Mouse (Mus musculus): ENCODE data around the gene Taf6. TPM values are rescaled to one million over a fixed set of nuclear protein-coding genes. Genes with fewer than 3 reads are reported as not detected.

Gene Taf6
- polyA plus RNA-seq, 1 experiment from 2014 or later, result 106 TPM

DNA sequence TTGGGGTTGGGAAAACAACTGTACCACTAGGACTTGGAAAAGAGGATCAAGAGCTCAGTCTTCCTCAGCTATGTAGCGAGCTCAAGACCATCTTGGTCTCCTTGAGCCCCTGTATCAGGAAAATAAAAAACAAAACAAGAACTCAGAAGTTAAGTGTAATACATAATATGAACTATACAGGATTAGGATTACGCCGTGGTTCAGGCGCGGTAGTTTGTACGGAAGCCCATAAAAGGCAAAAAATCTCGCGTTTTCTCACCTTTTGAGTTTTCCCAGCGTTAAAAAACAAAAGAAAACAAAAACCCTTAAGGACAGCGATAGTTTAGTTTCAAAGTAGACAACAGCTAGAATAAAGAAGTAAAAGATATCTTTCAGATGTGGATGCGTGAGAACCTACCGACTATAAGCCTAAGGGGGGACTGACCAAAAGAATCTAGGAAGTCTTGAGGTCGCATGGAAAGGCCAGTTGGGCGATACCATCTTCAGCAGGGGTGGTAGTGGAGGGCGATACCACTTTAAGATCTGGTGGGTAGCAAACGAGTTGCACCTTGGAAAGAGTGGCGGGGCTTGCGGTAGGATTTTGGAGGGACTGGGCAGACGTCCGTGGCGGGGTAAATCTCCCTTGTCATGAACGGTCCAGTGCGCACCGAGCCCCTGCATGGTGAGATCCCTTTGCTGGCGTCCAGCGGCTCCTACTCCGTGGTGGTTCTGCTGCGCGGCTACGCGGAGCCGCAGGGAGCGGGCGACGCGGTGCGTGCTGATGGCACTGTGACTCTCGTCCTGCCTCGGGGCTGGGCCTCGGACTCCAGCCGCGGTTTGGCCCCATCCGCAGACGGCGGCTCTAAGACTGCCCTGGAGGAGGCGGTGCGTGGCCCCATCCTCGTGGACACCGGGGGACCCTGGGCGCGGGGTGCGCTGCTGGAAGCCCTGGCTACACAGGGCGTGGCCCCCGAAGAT lies 6.8 kb upstream of the Taf6 start, which contains the start of gene Mblac1:
Gene Mblac1, plus strand, starts transcription at position 544 of the 957 bp plus-strand sequence.
- peak within 1 kb of the TSS; percentile 91 for H3K9ac ChIP-seq (ENCODE audit: low read depth, low read length)
- WGBS, result 8% methylated on average over 54 of the region's 54 CpGs
- H3K4me3 ChIP-seq (ENCODE audit: low read depth, low read length), result peak within 1 kb of the TSS; percentile 72
- no peaks in the 10 kb centered on the region for H3K9me3 ChIP-seq (ENCODE audit: control insufficient read depth, low read length)
- H3K4me2 ChIP-seq (replicated peaks; ENCODE audit: low read depth, low read length), result peak within 1 kb of the TSS; percentile 74
- peak; percentile 86 for ATAC-seq (ENCODE audit: low FRiP score)
- 0 out of 2 replicates have a peak, but pooled peaks cover 3% of the 10 kb centered on the region for H3K36me3 ChIP-seq (ENCODE audit: control insufficient read depth, insufficient read depth, low read length)
- H3K4me1 ChIP-seq (replicated peaks; ENCODE audit: control insufficient read depth, insufficient read depth, low read length), result no peaks in the 10 kb centered on the region
- H3K27me3 ChIP-seq (ENCODE audit: control insufficient read depth, insufficient read depth, low read length), result no peaks in the 10 kb centered on the region
- peak; percentile 89 for DNase-seq (ENCODE audit: low spot score)
- H3K27ac ChIP-seq (ENCODE audit: low read depth, low read length), result peak within 1 kb of the TSS; percentile 82

DNA sequence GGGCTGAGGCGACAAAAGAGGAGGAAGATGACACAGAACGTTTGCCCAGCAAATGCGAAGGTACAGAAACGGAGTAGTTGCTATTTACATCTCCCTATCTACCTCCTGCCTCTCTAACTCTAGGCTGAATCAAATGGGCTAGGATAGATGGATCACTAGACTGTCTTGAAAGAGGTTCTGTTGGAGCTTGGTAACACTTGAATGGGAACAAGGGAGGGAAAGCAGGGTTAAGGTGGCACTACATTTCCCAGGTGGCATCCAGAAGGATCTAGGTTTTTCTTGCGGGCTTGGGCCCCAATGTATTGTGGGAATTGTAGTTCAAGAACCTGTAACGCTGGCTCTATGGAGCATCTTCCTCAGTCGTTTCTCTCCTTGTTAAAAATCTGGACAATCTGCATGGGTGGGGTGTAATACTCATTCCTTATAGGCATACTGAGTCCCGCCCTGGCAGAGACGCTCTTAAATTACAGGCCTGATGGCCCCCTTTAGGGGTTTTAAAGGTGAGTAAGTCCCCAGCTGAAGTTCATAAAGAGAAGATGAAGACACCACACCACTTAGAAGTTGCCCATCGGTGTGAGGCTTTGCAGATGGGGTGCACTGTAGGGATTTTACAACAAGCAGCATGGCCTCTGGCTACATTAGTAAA lies 533 bp upstream of the Taf6 start:
- WGBS, result under 1% methylated on average over 10 of the region's 10 CpGs
- Histone ChIP-seq H3K27ac (ENCODE audit: low read depth, low read length) (peak overlapping the region; percentile 51; the same call in 1 of the 2 replicates), H3K27me3 (ENCODE audit: control insufficient read depth, insufficient read depth, low read length) (no peaks in the 10 kb centered on the region), H3K4me1 (replicated peaks; ENCODE audit: control insufficient read depth, insufficient read depth, low read length) (no peaks in the 10 kb centered on the region), H3K9ac (ENCODE audit: low read depth, low read length) (peak overlapping the region; percentile 80), H3K9me3 (ENCODE audit: control insufficient read depth, low read length) (no peaks in the 10 kb centered on the region), H3K4me3 (ENCODE audit: low read depth, low read length) (peak overlapping the region; percentile 63), H3K36me3 (ENCODE audit: control insufficient read depth, insufficient read depth, low read length) (0 out of 2 replicates have a peak, but pooled peaks cover 8% of the 10 kb centered on the region), H3K4me2 (replicated peaks; ENCODE audit: low read depth, low read length) (peak overlapping the region; percentile 54)
- ATAC-seq (ENCODE audit: low FRiP score) (peak; percentile 82), DNase-seq (ENCODE audit: low spot score) (peak; percentile 79)

DNA sequence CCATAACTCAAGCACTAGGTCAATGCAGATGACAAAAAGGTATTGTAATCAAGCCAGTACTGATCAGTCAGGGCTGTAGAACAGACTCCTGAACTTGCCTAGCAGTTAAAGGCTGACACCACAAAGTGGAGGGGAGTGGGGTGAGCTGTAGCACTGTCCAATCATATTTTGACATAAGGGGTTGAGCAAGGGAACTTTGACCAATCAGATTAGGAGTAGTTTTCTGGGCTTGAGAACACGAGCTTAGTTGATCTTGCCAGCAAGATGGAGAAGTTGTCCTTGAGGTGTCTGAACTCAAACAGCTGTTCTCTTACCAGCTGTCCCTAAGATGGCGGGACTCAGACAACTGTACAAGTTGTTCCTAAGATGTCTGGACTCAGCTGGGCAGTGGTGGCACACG lies 14.0 kb downstream of the Taf6 start:
- ATAC-seq (ENCODE audit: low FRiP score) (no peak), DNase-seq (ENCODE audit: low spot score) (no peak)
- 84% methylated on average over 3 of the region's 3 CpGs for WGBS
- Histone ChIP-seq H3K36me3 (ENCODE audit: control insufficient read depth, insufficient read depth, low read length) (peaks cover 5% of the 10 kb centered on the region; the same call in 1 of the 2 replicates), H3K4me2 (replicated peaks; ENCODE audit: low read depth, low read length) (no peak overlapping the region), H3K27ac (ENCODE audit: low read depth, low read length) (no peak overlapping the region), H3K27me3 (ENCODE audit: control insufficient read depth, insufficient read depth, low read length) (no peaks in the 10 kb centered on the region), H3K9me3 (ENCODE audit: control insufficient read depth, low read length) (no peaks in the 10 kb centered on the region), H3K9ac (ENCODE audit: low read depth, low read length) (no peak overlapping the region), H3K4me1 (replicated peaks; ENCODE audit: control insufficient read depth, insufficient read depth, low read length) (peaks cover 3% of the 10 kb centered on the region; the same call in 1 of the 2 replicates), H3K4me3 (ENCODE audit: low read depth, low read length) (no peak overlapping the region)

DNA sequence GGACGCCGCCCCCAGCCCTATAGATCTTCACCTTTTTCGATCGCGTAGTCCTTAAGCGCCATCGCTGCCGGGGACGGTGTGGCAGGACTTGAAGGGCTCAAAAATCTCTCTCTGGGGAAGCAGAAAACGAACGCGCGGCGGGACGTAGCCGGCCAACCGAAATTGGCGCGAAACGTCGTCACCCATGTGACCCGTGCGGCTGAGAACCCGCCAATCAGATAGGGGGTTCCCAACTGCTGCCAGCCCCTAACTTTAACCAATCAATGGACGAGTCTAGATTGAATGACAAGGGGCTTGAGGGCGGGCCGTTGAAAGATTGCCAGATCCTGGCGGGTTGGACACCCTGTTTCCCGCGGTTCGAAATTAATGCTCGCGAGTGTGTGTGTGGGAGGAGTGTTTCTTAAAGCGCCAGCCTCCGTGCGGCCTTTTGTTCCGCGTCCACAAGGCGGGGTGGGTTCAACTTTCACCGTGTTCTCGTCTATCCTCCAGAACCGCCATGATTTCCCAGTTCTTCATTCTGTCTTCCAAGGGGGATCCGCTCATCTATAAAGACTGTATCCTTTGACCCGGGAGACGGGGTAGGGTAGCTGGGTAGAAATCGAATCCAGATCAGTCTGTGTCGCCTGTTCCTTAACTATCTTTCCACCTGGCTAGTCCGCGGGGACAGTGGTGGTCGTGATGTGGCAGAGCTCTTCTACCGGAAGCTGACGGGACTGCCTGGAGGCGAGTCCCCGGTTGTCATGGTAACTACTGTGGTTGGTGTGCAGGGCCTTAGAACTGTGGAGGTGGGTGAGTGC lies 15.4 kb downstream of the Taf6 start, which contains the start of the genes Ap4m1 and Mcm7:
Gene Ap4m1, plus strand, starts transcription at position 308 of the 797 bp plus-strand sequence.
Gene Mcm7, minus strand, starts transcription at position 728 of the 797 bp plus-strand sequence.
- Histone ChIP-seq H3K27ac (ENCODE audit: low read depth, low read length) (peak within 1 kb of the TSS; percentile 92), H3K9me3 (ENCODE audit: control insufficient read depth, low read length) (no peaks in the 10 kb centered on the region), H3K4me1 (replicated peaks; ENCODE audit: control insufficient read depth, insufficient read depth, low read length) (peaks cover 3% of the 10 kb centered on the region; the same call in 1 of the 2 replicates), H3K36me3 (ENCODE audit: control insufficient read depth, insufficient read depth, low read length) (peaks cover 14% of the 10 kb centered on the region; the same call in 1 of the 2 replicates), H3K4me2 (replicated peaks; ENCODE audit: low read depth, low read length) (peak within 1 kb of the TSS; percentile 92), H3K27me3 (ENCODE audit: control insufficient read depth, insufficient read depth, low read length) (no peaks in the 10 kb centered on the region), H3K4me3 (ENCODE audit: low read depth, low read length) (peak within 1 kb of the TSS; percentile 69), H3K9ac (ENCODE audit: low read depth, low read length) (peak within 1 kb of the TSS; percentile 72)
- DNase-seq (ENCODE audit: low spot score) (peak; percentile 92), ATAC-seq (ENCODE audit: low FRiP score) (peak; percentile 92)
- WGBS, result under 1% methylated on average over 54 of the region's 54 CpGs

DNA sequence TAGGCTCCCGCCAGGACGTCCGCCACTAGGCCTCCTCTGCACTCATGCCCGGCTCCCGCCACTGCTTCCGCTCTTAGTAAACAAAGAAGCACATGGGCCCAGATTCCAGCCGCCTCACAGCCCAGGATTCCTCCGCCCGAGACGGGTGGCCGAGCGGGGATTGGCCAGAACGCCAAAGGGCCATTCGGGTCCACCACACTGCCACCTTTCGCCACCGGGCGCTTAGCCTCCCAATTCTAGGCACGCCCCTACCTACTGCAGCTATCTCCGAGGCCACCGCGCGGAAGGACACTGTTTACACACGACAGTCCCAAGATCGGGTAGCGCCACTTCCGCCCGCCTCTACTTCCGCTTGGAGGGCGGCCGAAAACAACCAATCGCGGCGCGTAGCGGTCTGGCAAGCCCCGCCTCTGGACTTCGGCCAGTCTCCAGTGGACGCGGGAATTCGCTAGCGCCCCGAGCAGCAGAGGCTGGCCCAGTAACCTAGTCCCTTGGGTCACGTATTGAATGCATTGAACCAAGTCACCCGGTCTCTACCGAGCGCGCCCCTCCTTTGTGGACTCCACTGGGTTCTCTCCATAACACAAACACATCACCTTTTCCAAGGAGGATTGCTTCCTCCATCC lies 16.2 kb downstream of the Taf6 start:
- Histone ChIP-seq H3K36me3 (ENCODE audit: control insufficient read depth, insufficient read depth, low read length) (peaks cover 14% of the 10 kb centered on the region; the same call in 1 of the 2 replicates), H3K9ac (ENCODE audit: low read depth, low read length) (peak overlapping the region; percentile 72), H3K27ac (ENCODE audit: low read depth, low read length) (peak overlapping the region; percentile 92), H3K27me3 (ENCODE audit: control insufficient read depth, insufficient read depth, low read length) (no peaks in the 10 kb centered on the region), H3K4me2 (replicated peaks; ENCODE audit: low read depth, low read length) (peak overlapping the region; percentile 92), H3K9me3 (ENCODE audit: control insufficient read depth, low read length) (no peaks in the 10 kb centered on the region), H3K4me3 (ENCODE audit: low read depth, low read length) (peak overlapping the region; percentile 69), H3K4me1 (replicated peaks; ENCODE audit: control insufficient read depth, insufficient read depth, low read length) (peaks cover 3% of the 10 kb centered on the region; the same call in 1 of the 2 replicates)
- DNase-seq (ENCODE audit: low spot score), result peak; percentile 97
- peak; percentile 93 for ATAC-seq (ENCODE audit: low FRiP score)
- WGBS, result under 1% methylated on average over 47 of the region's 47 CpGs

DNA sequence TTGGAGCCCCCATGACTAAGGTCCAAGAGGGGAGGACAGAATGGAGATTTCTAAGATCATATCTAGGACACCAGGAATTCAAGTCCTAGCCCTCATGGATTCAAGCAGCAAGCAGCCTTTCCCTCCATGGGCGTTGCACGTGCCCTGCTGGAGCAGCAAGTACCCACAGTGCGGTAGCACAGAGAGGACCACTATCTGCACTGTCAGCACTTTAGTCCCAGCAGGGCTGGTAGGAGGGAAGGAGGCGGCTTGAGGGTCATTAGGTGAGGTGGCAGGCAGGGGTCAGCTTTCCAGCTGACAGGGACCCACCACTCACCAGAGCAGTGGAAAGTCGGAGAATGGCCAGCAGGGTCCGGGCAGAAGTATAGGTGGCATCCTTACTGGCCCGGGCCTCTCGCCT lies 21.7 kb downstream of the Taf6 start:
- Histone ChIP-seq H3K4me2 (replicated peaks; ENCODE audit: low read depth, low read length) (no peak overlapping the region), H3K9me3 (ENCODE audit: control insufficient read depth, low read length) (no peaks in the 10 kb centered on the region), H3K4me3 (ENCODE audit: low read depth, low read length) (no peak overlapping the region), H3K36me3 (ENCODE audit: control insufficient read depth, insufficient read depth, low read length) (peaks cover 29% of the 10 kb centered on the region), H3K9ac (ENCODE audit: low read depth, low read length) (no peak overlapping the region), H3K27ac (ENCODE audit: low read depth, low read length) (no peak overlapping the region), H3K27me3 (ENCODE audit: control insufficient read depth, insufficient read depth, low read length) (no peaks in the 10 kb centered on the region), H3K4me1 (replicated peaks; ENCODE audit: control insufficient read depth, insufficient read depth, low read length) (peaks cover 3% of the 10 kb centered on the region; the same call in 1 of the 2 replicates)
- DNase-seq (ENCODE audit: low spot score) (no peak), ATAC-seq (ENCODE audit: low FRiP score) (no peak)
- 78% methylated on average over 8 of the region's 8 CpGs for WGBS

DNA sequence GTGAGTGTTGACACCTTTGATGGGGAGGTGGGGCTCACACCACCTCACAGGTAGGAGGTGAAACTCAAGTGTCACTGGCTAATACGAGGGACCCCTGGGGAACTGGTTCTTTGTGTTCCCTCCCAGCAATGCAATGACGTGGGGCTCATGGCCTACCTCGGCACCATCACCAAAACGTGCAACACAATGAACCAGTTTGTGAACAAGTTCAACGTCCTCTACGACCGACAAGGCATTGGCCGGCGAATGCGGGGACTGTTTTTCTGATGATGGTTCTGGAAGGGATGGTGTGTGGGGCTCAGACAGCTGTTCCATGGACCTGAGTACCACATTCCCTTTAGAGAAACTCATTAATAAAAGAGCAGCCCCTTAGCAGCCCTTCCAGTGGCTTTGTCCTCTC lies 23.6 kb downstream of the Taf6 start:
- H3K36me3 ChIP-seq (ENCODE audit: control insufficient read depth, insufficient read depth, low read length), result peaks cover 26% of the 10 kb centered on the region
- ATAC-seq (ENCODE audit: low FRiP score), result no peak
- H3K4me3 ChIP-seq (ENCODE audit: low read depth, low read length), result no peak overlapping the region

More for the DNA sequence above, 23.6 kb downstream of the Taf6 start:
- peak; percentile 19 for DNase-seq (ENCODE audit: low spot score)
- Histone ChIP-seq H3K27me3 (ENCODE audit: control insufficient read depth, insufficient read depth, low read length) (no peaks in the 10 kb centered on the region), H3K27ac (ENCODE audit: low read depth, low read length) (no peak overlapping the region), H3K4me2 (replicated peaks; ENCODE audit: low read depth, low read length) (no peak overlapping the region), H3K4me1 (replicated peaks; ENCODE audit: control insufficient read depth, insufficient read depth, low read length) (no peaks in the 10 kb centered on the region; the same call in 1 of the 2 replicates), H3K9me3 (ENCODE audit: control insufficient read depth, low read length) (no peaks in the 10 kb centered on the region), H3K9ac (ENCODE audit: low read depth, low read length) (no peak overlapping the region)
- WGBS, result 69% methylated on average over 10 of the region's 10 CpGs
